Mouse (Mus musculus) neutrophil, adult 5-6 weeks (primary cell): ENCODE measurements around the gene Habp2. TPM values are rescaled to one million over a fixed set of nuclear protein-coding genes. Genes with fewer than 3 reads are reported as not detected.
"Not testable (repeated sequence)": the region's sequence is repeated elsewhere in the genome, so short reads cannot be mapped to it uniquely, and the experiment has no call there.

Experiments
- ATAC-seq: fragments of 151-379, 151-347 bp; 2 replicates; pipeline ENCODE4 v1.8.0; 2017; ENCODE audit warnings: mild to moderate bottlenecking, moderate TSS enrichment; ENCODE audit not compliant: insufficient number of reproducible peaks, poor library complexity, low FRiP score, severe bottlenecking; ENCODE audit errors: extremely low read depth
- total RNA-seq: library from RNA; stranded (forward); fragments of 200-1000 nt; gene quantifications from 2 replicates; pipeline ENCODE4 v1.2.3, GENCODE M21; 2017

Habp2 gene
- total RNA-seq, 1 experiment from 2014 or later: not detected

DNA sequence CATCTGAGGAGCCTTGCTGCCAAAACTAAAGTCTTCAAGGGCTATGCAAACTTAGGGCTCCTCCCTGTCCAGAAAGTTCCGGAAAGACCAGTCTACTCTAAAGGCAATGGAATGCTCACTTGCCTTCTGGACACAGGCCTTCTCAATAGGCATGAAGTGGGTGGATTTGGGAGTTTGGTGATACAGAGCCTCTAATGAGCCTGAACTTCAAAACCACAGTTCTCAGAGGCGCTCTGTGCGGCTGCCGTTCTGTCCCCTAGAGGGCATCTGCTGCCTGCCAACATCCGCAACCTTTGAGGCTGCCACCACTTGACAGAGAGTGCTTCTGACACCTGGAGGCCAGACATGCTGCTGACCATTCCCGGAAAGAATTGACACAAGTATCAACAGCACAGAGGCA, 62.4 kb downstream of the Habp2 start:
- ATAC-seq: no peak

DNA sequence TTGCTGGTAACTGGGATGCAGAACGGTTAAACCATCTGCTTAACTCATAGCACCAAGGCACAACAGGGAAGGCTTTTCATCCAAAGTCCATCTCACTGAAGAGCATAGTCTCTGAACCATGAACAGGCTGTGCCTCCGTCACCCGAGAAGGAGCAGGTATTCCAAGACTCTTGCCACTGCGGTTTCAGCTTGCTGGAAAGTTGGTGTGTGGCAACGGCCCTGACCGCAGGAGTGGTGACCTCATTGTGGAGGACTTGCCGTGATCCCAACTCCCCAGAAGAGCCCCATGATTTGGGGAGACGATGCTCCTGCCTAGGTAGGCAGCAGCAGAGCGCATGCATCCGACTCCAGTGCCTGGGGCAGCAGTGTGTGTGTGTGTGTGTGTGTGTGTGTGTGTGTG, 66.8 kb downstream of the Habp2 start:
- ATAC-seq: no peak

DNA sequence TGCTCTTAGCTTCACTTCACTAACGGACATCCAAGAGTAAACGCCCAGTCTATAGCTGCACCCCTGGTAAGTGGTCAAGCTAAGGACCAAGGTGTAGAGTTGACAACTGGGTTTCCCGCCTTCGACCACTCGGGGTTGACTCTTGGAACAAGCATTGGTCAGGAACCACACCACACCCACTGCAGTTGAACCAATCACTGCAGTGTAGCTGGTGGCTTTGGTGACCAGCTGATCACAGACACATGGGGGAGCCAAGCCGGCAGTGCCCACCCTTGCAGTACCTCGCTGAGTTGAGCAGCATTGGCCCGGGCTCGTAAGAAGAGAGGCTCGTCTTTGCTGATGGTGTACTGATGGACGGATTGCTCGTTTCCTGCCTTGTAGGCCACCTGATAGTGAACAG, 68.3 kb downstream of the Habp2 start:
- no peak for ATAC-seq

DNA sequence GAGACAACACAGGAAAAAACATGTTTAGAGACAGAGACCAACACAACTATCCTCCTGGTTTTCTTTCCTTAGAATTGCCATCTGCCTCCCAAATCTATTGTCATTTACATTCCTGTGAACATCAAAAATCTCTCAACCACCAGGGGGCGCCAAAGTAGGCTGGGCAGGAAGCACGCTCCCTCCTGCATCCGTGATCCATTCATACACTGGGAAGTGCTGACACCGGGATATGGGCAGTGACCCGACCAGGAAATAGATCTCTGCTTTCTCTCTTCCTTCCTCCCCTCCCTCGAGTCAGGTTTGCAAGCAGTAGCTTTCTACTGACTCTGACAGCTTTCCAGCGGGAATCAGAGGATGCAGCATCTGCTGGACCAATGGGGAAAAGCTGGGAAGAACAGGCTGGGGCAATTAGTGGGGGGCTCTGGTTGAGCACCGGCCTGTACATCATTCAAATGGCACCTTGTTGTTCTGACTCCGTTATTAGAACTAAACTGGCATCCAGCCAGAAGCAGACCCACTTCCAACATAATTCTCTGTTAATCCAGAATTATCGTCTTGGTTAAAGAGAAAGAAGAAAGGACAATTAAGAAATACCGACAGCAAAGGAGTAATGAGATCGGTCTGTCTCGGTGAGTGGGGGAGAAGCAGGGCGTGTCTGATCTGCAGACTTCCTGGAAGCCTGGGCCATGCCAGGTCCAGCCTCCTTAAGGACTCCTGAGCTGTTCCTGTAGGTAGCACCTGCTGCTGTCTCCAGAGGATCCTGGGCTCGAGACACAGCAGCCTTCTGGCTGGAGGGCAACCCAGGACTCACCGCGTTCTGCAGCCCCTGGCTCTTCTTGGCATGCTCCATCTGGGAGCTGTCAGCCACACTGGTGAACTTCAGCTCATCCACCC, 69.8 kb downstream of the Habp2 start:
- no peak for ATAC-seq

DNA sequence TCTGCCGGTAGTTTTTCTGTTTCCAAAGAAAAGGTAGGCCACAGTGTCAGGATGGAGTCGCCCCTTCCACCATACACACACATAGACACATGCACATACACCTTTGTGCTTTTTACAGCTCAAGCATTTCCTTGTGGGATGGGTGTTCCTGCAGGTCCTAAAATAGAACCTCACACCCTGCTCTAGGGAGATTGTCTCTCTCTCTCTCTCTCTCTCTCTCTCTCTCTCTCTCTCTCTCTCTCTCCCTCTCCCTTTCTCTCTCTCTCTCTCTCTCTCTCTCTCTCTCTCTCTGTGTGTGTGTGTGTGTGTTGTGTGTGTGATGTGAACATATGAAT, 70.4 kb downstream of the Habp2 start:
- ATAC-seq: not testable (repeated sequence)

DNA sequence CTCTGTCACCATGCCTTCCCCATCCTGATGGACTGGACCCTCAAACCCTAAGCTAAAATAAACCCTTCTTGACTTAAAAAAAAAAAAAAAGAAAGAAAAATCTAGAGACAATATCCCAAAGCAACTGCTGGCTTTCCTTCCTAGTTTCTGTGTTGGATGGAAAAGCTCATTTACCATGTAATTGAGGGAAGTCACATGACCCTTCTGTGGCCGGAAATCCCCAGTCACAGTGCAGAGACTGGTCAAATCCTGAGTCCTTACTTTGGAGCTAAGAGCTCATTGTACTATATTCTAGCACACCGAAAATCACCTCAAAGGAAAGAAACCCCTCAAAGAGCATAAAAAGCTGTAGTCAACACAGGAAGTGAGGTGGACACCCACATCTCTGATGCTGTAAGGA, 72.0 kb downstream of the Habp2 start:
- ATAC-seq: no peak

DNA sequence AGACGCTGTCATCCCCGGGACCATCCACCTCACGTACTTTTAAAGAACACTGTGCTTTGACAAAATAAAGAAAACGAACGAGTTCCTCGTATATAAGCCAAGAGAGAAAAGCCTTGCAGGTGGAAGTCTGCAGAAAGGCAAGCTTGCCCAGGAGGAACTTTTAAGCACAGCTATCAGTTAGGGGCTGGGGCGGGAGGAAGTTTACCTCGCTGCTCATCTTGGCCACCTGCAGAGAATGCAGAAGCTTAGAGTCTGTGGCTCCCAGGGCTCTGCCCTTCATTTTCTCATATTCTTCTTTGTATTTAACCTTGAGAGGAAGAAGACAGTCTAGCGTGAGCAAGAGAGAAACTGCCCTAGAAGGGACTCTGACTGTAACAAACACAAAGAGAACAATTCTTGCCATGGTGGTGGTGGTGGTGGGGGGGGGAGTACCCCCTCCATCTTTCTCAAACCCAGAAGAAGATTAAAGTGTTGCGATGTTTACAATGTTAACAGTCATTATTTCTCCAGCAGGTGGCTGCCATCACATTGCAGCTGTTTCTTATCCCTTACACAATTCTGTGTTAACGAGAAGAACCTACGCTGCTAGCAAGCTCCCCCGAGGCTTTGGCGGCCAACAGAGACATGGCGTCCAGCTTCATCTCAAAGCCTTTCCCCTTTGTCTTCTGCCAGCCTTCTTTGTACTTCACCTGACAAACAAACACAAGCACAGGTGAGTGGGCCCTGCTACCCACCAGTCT, 77.0 kb downstream of the Habp2 start:
- no peak for ATAC-seq

DNA sequence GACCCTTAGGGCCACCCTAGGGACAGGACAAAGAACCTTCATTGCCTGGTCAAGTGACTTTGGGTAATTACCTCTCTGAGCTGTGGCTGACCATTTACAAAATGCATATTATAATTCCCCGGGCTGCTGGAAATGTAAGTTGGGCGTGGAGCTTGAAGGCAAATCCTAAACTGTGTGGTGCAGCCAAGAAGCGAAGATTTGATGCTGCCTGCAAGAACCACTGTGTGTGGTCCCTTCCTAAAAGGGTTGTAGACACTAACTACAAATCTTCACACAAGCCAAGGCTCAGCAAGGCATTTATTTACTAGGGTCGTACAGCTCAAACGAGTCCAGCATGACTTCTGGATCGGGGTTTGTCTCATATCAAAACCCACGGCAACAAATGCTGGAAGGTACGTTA, 77.6 kb downstream of the Habp2 start:
- ATAC-seq: no peak

DNA sequence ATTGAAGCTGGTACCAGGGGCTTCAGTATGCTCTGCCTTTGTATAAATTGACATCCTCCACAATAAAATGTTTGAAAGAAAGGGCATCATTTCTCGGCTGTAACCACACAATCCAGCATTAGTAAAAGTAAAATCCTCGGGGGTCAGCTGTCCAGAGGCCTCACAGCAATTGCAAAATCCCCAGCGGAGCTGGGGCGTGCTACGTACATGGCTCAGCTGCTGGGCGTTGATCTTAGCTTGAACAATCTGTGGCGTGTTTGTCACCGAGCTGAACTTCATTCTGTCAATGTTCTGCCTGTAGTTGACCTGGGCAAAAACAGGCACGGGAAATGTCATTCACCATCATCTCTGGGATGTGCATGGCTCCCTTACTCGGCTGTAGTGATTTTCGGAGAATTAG, 79.2 kb downstream of the Habp2 start:
- no peak for ATAC-seq

DNA sequence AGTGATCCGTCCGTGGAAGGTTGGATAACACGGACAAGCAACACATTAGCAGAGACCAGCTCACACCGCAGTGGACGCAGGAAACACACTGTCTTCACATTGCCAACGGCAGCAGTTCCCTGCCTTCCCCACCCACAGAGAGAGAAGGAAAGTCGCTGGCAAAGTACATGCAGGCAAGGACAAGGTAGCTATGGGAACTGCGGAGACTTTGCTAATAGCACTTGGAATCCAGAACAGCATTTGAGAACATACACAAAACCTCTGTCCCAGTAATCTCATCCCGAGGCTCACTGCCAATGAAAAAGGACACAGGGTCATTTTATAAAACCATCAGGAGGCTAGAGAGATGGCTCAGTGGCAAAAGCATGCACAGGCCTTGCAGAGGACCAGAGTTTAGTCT, 79.7 kb downstream of the Habp2 start:
- ATAC-seq: no peak

DNA sequence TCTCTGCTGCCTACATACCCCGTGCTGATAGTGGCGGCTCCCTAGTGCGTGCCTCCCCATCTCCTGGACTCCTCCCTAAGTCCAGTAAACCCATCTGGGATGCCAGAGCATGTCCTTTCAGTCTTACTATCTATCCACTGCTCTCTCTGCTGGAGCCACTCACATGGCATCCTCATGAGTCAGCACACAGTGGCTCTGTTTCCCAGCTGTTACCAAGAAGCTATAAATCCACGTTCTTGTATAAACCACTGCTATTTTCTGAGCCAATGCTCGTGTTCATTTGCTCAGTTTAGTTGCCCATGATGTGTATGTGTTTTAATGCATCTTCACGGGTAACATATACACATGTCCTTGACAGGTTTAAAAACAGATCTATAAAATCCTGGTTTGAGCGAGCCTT, 80.8 kb downstream of the Habp2 start:
- no peak for ATAC-seq

DNA sequence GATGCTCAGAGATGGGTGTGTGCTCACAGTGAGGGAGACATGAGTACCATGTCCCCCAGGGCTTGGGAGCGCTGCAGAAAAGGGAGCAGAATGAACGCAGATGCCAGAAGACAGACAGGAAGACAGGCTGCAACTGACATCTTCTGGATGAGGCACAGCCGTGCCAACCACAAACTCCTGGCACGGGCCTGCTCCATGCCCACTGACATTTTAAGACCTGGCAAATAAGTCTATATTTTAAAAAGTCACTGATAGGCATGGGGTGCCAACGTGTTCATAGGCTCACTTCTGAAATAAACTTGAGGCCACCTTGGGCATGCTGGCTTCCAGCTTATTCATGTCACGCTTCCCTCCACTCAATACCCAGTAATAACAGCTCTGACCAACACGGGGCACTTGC, 82.0 kb downstream of the Habp2 start:
- no peak for ATAC-seq

Other genes starting within 250 kb of the Habp2 start
- not detected in 2 replicates for gene Nrap, start 102.9 kb downstream of the Habp2 start, total RNA-seq
- 16.5 and 17.9 TPM in 2 replicates for gene Casp7, start 110.0 kb downstream of the Habp2 start, total RNA-seq
- gene Plekhs1, start 174.5 kb downstream of the Habp2 start, total RNA-seq: 6.1 and 6.3 TPM in 2 replicates